Mouse (Mus musculus): ENCODE data around the gene Ccdc141. TPM values are rescaled to one million over a fixed set of nuclear protein-coding genes. Genes with fewer than 3 reads are reported as not detected.

Ccdc141 gene
- polyA plus RNA-seq, 1 experiment from 2014 or later = 12.7 TPM

DNA sequence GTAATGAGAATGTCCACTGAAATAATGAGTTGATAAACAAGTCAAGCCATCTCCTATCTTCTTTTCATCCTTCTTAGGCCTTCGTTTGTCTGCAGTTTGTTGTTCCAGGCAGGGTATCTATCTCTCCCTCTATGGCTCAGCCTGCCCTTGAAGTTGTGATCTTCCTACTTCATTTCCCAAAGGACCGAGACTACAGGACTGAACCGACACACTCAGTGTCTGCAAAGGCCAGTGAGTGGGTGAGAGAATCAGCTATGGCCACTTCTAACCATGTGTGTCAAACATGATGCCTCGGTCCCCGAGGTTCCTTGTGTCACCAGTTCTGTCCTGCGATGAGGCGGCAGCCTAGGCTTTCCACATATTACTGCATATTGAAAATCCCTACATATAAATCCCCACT lies 19.2 kb upstream of the Ccdc141 start:
- Histone ChIP-seq H3K4me1 (replicated peaks; ENCODE audit: insufficient read depth, low read length) (no peaks in the 10 kb centered on the region), H3K27me3 (ENCODE audit: insufficient read depth, low read length) (no peaks in the 10 kb centered on the region), H3K4me3 (replicated peaks; ENCODE audit: low read depth, low read length) (no peak overlapping the region), H3K4me2 (ENCODE audit: low read length) (no peak overlapping the region), H3K36me3 (ENCODE audit: insufficient read depth, low read length) (peaks cover 36% of the 10 kb centered on the region), H3K9ac (ENCODE audit: low read depth, low read length) (no peak overlapping the region), H3K27ac (no peak overlapping the region), H3K9me3 (replicated peaks; ENCODE audit: low read length) (no peaks in the 10 kb centered on the region)
- no peak for TF ChIP-seq CTCF (IDR thresholded peaks at IDR 0.05; ENCODE audit: low read depth)
- WGBS = 93% methylated on average over 7 of the region's 7 CpGs
- DNase-seq (ENCODE audit: low spot score) (no peak), ATAC-seq (replicated peaks; ENCODE audit: low FRiP score, low read depth) (no peak)

DNA sequence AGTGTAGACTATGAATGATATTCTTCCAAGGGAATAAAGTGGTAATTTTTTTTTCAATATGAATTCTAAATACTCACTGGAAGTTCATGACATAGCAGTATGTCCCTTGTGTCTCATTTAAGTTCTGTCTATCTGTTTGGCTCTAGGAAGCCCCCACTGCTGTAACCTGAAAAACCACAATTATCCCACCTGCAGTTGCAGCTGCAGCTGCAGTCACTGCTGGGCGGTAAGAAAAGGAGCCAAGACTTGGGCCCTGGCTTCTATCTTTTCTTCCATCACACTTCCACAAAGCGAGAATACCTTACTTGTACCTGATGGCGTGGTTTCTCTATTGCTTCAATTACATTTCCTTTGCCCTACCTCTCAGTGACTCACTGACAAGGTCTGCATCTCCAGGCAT lies 17.1 kb upstream of the Ccdc141 start:
- WGBS = 94% methylated on average over 3 of the region's 3 CpGs
- Histone ChIP-seq H3K9me3 (replicated peaks; ENCODE audit: low read length) (no peaks in the 10 kb centered on the region), H3K27me3 (ENCODE audit: insufficient read depth, low read length) (no peaks in the 10 kb centered on the region), H3K27ac (no peak overlapping the region), H3K4me2 (ENCODE audit: low read length) (no peak overlapping the region), H3K4me3 (replicated peaks; ENCODE audit: low read depth, low read length) (no peak overlapping the region), H3K4me1 (replicated peaks; ENCODE audit: insufficient read depth, low read length) (no peaks in the 10 kb centered on the region), H3K9ac (ENCODE audit: low read depth, low read length) (no peak overlapping the region), H3K36me3 (ENCODE audit: insufficient read depth, low read length) (peaks cover 23% of the 10 kb centered on the region)
- ATAC-seq (replicated peaks; ENCODE audit: low FRiP score, low read depth) (no peak), DNase-seq (ENCODE audit: low spot score) (no peak)
- no peak for TF ChIP-seq CTCF (IDR thresholded peaks at IDR 0.05; ENCODE audit: low read depth)

DNA sequence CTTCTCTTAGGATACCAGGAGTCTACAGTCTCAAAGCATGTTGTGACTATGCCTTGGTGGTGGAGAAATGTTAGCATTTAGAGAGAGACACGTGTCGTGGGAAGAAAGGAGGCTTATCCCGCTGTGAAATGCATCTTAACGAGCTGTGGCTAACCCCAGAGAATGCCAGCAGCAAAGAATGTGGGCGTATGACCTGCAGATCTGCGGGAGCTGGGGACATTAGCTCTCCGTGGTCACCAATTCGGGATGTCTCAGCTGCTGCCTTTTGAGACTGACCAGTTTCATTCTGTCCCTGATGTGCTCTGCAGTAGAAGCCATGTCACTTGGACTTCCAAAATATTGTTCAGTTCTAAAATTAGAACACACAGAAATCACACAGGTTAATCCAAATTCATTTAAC lies 16.5 kb upstream of the Ccdc141 start:
- Histone ChIP-seq H3K36me3 (ENCODE audit: insufficient read depth, low read length) (peaks cover 19% of the 10 kb centered on the region; the same call in 1 of the 2 replicates), H3K9ac (ENCODE audit: low read depth, low read length) (no peak overlapping the region), H3K4me1 (replicated peaks; ENCODE audit: insufficient read depth, low read length) (no peaks in the 10 kb centered on the region), H3K9me3 (replicated peaks; ENCODE audit: low read length) (no peaks in the 10 kb centered on the region), H3K4me2 (ENCODE audit: low read length) (no peak overlapping the region), H3K27ac (no peak overlapping the region), H3K27me3 (ENCODE audit: insufficient read depth, low read length) (no peaks in the 10 kb centered on the region), H3K4me3 (replicated peaks; ENCODE audit: low read depth, low read length) (no peak overlapping the region)
- TF ChIP-seq CTCF (IDR thresholded peaks at IDR 0.05; ENCODE audit: low read depth) = no peak
- DNase-seq (ENCODE audit: low spot score) = no peak
- 82% methylated on average over 8 of the region's 8 CpGs for WGBS
- no peak for ATAC-seq (replicated peaks; ENCODE audit: low FRiP score, low read depth)

DNA sequence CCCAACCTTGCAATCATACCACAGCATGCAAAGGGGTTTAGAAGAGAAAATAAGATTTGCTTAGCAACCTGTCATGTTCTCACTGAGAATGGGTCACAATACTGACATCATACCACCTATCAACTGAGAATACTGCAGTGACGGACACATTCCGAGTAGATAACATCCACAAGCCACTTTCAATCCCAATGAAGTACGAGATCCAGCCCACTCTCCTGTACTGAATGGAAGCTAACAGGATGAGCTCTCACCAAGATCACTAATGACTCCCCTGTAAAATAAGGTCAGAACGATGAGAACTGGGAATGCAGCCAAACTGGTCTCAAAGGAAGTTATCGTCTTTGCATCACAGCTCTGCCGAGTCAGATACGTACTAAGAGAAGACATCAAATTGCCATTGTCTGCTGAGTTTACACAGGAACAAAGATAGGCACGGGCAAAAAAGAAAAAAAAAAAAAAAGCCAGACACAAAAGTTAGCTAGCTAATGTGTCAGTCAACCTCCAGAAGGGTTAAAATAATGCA lies 13.7 kb upstream of the Ccdc141 start:
- H3K4me2 ChIP-seq (ENCODE audit: low read length) = no peak overlapping the region
- WGBS = 69% methylated on average over 8 of the region's 8 CpGs
- H3K27me3 ChIP-seq (ENCODE audit: insufficient read depth, low read length) = no peaks in the 10 kb centered on the region
- no peak for DNase-seq (ENCODE audit: low spot score)
- H3K9me3 ChIP-seq (replicated peaks; ENCODE audit: low read length) = no peaks in the 10 kb centered on the region
- TF ChIP-seq CTCF (IDR thresholded peaks at IDR 0.05; ENCODE audit: low read depth) = no peak
- no peak overlapping the region for H3K27ac ChIP-seq
- ATAC-seq (replicated peaks; ENCODE audit: low FRiP score, low read depth) = no peak
- H3K36me3 ChIP-seq (ENCODE audit: insufficient read depth, low read length) = 0 out of 2 replicates have a peak, but pooled peaks cover 14% of the 10 kb centered on the region
- no peak overlapping the region for H3K4me3 ChIP-seq (replicated peaks; ENCODE audit: low read depth, low read length)
- H3K9ac ChIP-seq (ENCODE audit: low read depth, low read length) = no peak overlapping the region
- H3K4me1 ChIP-seq (replicated peaks; ENCODE audit: insufficient read depth, low read length) = no peaks in the 10 kb centered on the region

DNA sequence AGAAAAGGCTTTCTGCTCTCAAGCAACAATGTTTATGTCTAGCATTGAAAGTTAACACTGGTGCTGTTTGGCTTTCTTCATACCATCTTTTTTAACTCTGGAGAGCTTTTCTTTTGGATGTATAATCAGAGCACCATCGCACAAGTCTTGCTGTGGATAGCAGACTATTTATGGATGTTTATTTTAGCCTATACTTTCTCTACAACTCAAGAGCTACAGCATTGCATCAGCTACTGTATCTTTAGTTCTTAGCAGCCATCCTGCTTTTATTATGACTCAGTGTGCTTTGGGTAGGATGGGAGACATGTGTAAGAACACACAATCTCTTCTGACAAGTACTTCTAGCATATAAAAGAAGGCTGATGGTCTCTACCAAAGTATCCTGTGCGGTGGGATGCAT lies 13.2 kb upstream of the Ccdc141 start:
- no peak for TF ChIP-seq CTCF (IDR thresholded peaks at IDR 0.05; ENCODE audit: low read depth)
- Histone ChIP-seq H3K27ac (no peak overlapping the region), H3K4me1 (replicated peaks; ENCODE audit: insufficient read depth, low read length) (no peaks in the 10 kb centered on the region), H3K27me3 (ENCODE audit: insufficient read depth, low read length) (no peaks in the 10 kb centered on the region), H3K36me3 (ENCODE audit: insufficient read depth, low read length) (0 out of 2 replicates have a peak, but pooled peaks cover 11% of the 10 kb centered on the region), H3K9ac (ENCODE audit: low read depth, low read length) (no peak overlapping the region), H3K4me2 (ENCODE audit: low read length) (no peak overlapping the region), H3K9me3 (replicated peaks; ENCODE audit: low read length) (no peaks in the 10 kb centered on the region), H3K4me3 (replicated peaks; ENCODE audit: low read depth, low read length) (no peak overlapping the region)
- DNase-seq (ENCODE audit: low spot score) (no peak), ATAC-seq (replicated peaks; ENCODE audit: low FRiP score, low read depth) (no peak)
- WGBS = 79% methylated on average over 2 of the region's 2 CpGs

DNA sequence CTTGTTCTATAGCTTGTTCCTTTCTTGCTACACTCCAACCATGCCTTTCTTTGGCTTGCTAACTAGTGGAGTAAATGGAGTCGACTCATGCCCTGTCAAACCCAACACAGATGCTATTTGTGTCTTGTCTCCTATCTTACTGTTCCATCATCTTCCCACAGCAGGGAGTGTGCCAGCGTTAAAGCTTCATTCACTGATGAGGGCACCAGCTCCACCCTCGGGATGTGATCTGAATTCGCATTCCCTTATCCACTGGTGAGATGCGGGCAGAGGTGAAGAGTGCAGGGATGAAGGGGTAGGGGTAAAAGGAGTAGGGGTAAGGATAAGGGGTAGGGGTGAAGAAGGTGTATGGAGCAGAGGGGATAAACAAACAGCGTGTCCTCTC lies 12.6 kb upstream of the Ccdc141 start:
- H3K36me3 ChIP-seq (ENCODE audit: insufficient read depth, low read length) = 0 out of 2 replicates have a peak, but pooled peaks cover 10% of the 10 kb centered on the region
- no peak overlapping the region for H3K4me2 ChIP-seq (ENCODE audit: low read length)
- WGBS = 87% methylated on average over 6 of the region's 6 CpGs
- H3K4me1 ChIP-seq (replicated peaks; ENCODE audit: insufficient read depth, low read length) = no peaks in the 10 kb centered on the region
- ATAC-seq (replicated peaks; ENCODE audit: low FRiP score, low read depth) (no peak), DNase-seq (ENCODE audit: low spot score) (no peak)
- no peak for TF ChIP-seq CTCF (IDR thresholded peaks at IDR 0.05; ENCODE audit: low read depth)
- no peak overlapping the region for H3K4me3 ChIP-seq (replicated peaks; ENCODE audit: low read depth, low read length)
- H3K27me3 ChIP-seq (ENCODE audit: insufficient read depth, low read length) = no peaks in the 10 kb centered on the region
- no peak overlapping the region for H3K9ac ChIP-seq (ENCODE audit: low read depth, low read length)
- no peaks in the 10 kb centered on the region for H3K9me3 ChIP-seq (replicated peaks; ENCODE audit: low read length)
- H3K27ac ChIP-seq = no peak overlapping the region
